Mouse (Mus musculus) limb, embryonic 15.5 days (tissue): ENCODE results near the gene Grk3. TPM values are rescaled to one million over a fixed set of nuclear protein-coding genes. Genes with fewer than 3 reads are reported as not detected.

Experiments
- ATAC-seq: fragments of 200-750 bp; cut with Nextera tagmentation; 2 replicates; pipeline ENCODE4 v1.8.0; 2017; ENCODE audit warnings: low read depth, moderate TSS enrichment; ENCODE audit not compliant: insufficient number of reproducible peaks, low FRiP score, low TSS enrichment
- H3K27ac ChIP-seq: fragments of 300-500 bp; sonication (generic); 2 replicates; pipeline ENCODE4 v1.5.1; 2015; ENCODE audit warnings: moderate library complexity, mild to moderate bottlenecking, inconsistent platforms
- H3K27me3 ChIP-seq: fragments of 300-500 bp; sonication (generic); 2 replicates; pipeline ENCODE4 v1.6.1; 2015; ENCODE audit warnings: inconsistent platforms
- H3K36me3 ChIP-seq: fragments of 300-500 bp; sonication (generic); 2 replicates; pipeline ENCODE4 v1.6.1; 2015; ENCODE audit warnings: inconsistent platforms
- H3K4me1 ChIP-seq: fragments of 300-500 bp; sonication (generic); 2 replicates; pipeline ENCODE4 v1.6.1; 2015; ENCODE audit warnings: inconsistent platforms
- H3K4me2 ChIP-seq: fragments of 300-500 bp; sonication (generic); 2 replicates; pipeline ENCODE4 v1.6.1; 2015; ENCODE audit warnings: mild to moderate bottlenecking, inconsistent platforms
- H3K4me3 ChIP-seq: fragments of 300-500 bp; sonication (generic); 2 replicates; pipeline ENCODE4 v1.5.1; 2015; ENCODE audit warnings: mild to moderate bottlenecking, inconsistent platforms
- H3K9ac ChIP-seq: fragments of 300-500 bp; sonication (generic); 2 replicates; pipeline ENCODE4 v1.6.1; 2015; ENCODE audit warnings: inconsistent platforms
- H3K9me3 ChIP-seq: fragments of 300-500 bp; sonication (generic); 2 replicates; pipeline ENCODE4 v1.6.1; 2016; ENCODE audit warnings: inconsistent platforms
- WGBS: fragments of 180-500 bp; shearing (Covaris S2); methylation state at CpG from one replicate; pipeline ENCODE4 v1.1.7; 2015; 5-methylcytosine and 5-hydroxymethylcytosine counted together
- polyA plus RNA-seq: library from polyadenylated mRNA; unstranded; fragments of >200 nt; fragmentation: Nextera tagmentation; extraction: Ambion mirVana; gene quantifications from 2 replicates; pipeline ENCODE4 v1.2.1, GENCODE M21; 2015

Gene Grk3
- polyA plus RNA-seq, 1 experiment from 2014 or later = 7.8 TPM

- WGBS = 80% methylated on average over 5 of the region's 5 CpGs
- Histone ChIP-seq H3K4me1 (peaks cover 16% of the 10 kb centered on the region), H3K9ac (no peak overlapping the region), H3K36me3 (0 out of 2 replicates have a peak, but pooled peaks cover 10% of the 10 kb centered on the region), H3K4me3 (no peak overlapping the region), H3K27me3 (no peaks in the 10 kb centered on the region), H3K4me2 (no peak overlapping the region), H3K27ac (no peak overlapping the region), H3K9me3 (no peaks in the 10 kb centered on the region)
- ATAC-seq = no peak
These were observed 83.7 kb downstream of the Grk3 start for GRCm38 (mm10) chr5:112931901-112932300.

GRCm38 (mm10) chr5:112928201-112928881 lies 87.2 kb downstream of the Grk3 start:
- H3K4me3 ChIP-seq = no peak overlapping the region
- no peak for ATAC-seq
- WGBS = 45% methylated on average over 10 of the region's 10 CpGs
- H3K27me3 ChIP-seq = no peaks in the 10 kb centered on the region
- H3K4me2 ChIP-seq = no peak overlapping the region
- H3K9ac ChIP-seq = no peak overlapping the region
- no peaks in the 10 kb centered on the region for H3K36me3 ChIP-seq
- H3K27ac ChIP-seq = no peak overlapping the region
- H3K9me3 ChIP-seq = no peaks in the 10 kb centered on the region
- H3K4me1 ChIP-seq = peaks cover 7% of the 10 kb centered on the region; the same call in 1 of the 2 replicates

DNA sequence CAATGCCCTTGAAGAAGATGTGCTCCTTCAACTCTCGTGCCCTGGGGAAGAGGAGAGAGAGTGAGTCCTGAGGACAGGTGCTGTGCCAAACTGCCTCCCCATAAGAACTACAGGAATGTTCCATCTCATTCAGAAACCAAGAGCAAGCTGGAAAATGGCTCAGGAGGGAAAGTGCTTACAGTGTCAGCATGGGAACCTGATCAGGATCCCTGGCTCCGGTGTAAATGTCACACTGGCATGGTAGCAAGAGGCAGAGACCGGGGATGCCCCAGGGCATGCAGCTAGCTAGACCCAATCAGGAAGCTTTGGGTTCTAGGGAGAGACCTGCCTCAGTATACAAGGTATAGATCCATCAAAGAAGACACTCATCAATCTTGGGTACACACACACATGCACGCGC lies 90.2 kb downstream of the Grk3 start:
- ATAC-seq = no peak
- H3K27ac ChIP-seq = no peak overlapping the region
- peaks cover 5% of the 10 kb centered on the region; the same call in 1 of the 2 replicates for H3K4me1 ChIP-seq
- H3K4me2 ChIP-seq = no peak overlapping the region
- H3K36me3 ChIP-seq = no peaks in the 10 kb centered on the region
- WGBS = 88% methylated on average over 5 of the region's 5 CpGs
- H3K9ac ChIP-seq = no peak overlapping the region
- no peaks in the 10 kb centered on the region for H3K27me3 ChIP-seq
- no peaks in the 10 kb centered on the region for H3K9me3 ChIP-seq
- no peak overlapping the region for H3K4me3 ChIP-seq

DNA sequence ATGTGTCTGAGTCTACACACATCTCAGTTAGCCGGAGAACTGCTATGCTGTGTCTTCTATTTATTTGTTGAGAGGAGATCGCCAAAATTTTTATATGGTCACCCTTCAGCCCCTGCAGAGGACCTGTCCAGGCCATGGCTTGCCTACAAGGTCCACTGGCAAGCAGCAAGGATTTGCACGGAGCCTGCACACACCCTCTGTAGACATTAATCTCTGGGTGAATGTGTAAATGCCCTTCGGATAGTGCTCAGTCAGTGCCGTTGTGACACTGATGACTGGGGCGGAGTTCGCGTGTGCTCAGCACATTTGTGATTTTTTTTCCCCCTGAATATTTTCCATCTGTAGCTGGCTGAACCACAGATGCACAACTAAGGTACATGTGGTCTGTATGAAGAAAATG lies 90.8 kb downstream of the Grk3 start:
- WGBS = 84% methylated on average over 8 of the region's 8 CpGs
- H3K9ac ChIP-seq = no peak overlapping the region
- no peak overlapping the region for H3K4me2 ChIP-seq
- 0 out of 2 replicates have a peak, but pooled peaks cover 3% of the 10 kb centered on the region for H3K36me3 ChIP-seq
- no peak overlapping the region for H3K4me3 ChIP-seq
- H3K27ac ChIP-seq = no peak overlapping the region
- no peak for ATAC-seq
- H3K27me3 ChIP-seq = no peaks in the 10 kb centered on the region
- H3K4me1 ChIP-seq = peaks cover 5% of the 10 kb centered on the region; the same call in 1 of the 2 replicates
- H3K9me3 ChIP-seq = no peaks in the 10 kb centered on the region

DNA sequence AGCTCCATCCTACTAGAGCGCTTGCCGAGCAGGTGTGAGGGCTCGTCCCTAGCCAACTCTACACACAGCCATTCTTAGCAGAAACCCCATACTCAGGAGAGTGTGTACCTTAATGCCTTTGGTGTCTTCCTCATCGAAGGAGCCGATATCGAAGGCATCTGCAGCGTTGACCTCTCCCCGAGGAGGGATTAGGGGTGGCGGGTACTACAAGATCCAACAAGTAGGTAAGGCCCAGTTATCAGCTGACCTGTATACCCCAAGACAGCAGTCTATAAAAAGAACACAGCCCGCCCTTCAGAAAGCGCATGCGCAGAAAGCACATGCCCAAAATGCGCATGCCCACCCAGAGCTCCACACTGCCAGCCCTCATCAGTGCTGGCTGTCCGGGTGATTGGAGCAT lies 91.8 kb downstream of the Grk3 start:
- H3K9ac ChIP-seq = no peak overlapping the region
- no peak overlapping the region for H3K27ac ChIP-seq
- H3K4me2 ChIP-seq = no peak overlapping the region
- 93% methylated on average over 14 of the region's 14 CpGs for WGBS
- no peaks in the 10 kb centered on the region for H3K27me3 ChIP-seq
- H3K36me3 ChIP-seq = 0 out of 2 replicates have a peak, but pooled peaks cover 7% of the 10 kb centered on the region
- H3K4me1 ChIP-seq = peaks cover 5% of the 10 kb centered on the region; the same call in 1 of the 2 replicates
- no peak for ATAC-seq
- no peaks in the 10 kb centered on the region for H3K9me3 ChIP-seq
- H3K4me3 ChIP-seq = no peak overlapping the region

GRCm38 (mm10) chr5:112921914-112922313 lies 93.7 kb downstream of the Grk3 start:
- H3K27ac ChIP-seq = no peak overlapping the region
- ATAC-seq = no peak
- H3K4me3 ChIP-seq = no peak overlapping the region
- no peak overlapping the region for H3K9ac ChIP-seq
- no peaks in the 10 kb centered on the region for H3K27me3 ChIP-seq
- no peak overlapping the region for H3K4me2 ChIP-seq
- 0 out of 2 replicates have a peak, but pooled peaks cover 7% of the 10 kb centered on the region for H3K36me3 ChIP-seq
- H3K9me3 ChIP-seq = no peaks in the 10 kb centered on the region
- no peaks in the 10 kb centered on the region for H3K4me1 ChIP-seq

- Histone ChIP-seq H3K27me3 (no peaks in the 10 kb centered on the region), H3K36me3 (0 out of 2 replicates have a peak, but pooled peaks cover 5% of the 10 kb centered on the region), H3K4me1 (no peaks in the 10 kb centered on the region), H3K9ac (no peak overlapping the region), H3K9me3 (no peaks in the 10 kb centered on the region), H3K27ac (no peak overlapping the region), H3K4me3 (no peak overlapping the region), H3K4me2 (no peak overlapping the region)
- ATAC-seq = no peak
- WGBS = 68% methylated on average over 5 of the region's 5 CpGs
These were observed 105.2 kb downstream of the Grk3 start for GRCm38 (mm10) chr5:112910381-112910780.

DNA sequence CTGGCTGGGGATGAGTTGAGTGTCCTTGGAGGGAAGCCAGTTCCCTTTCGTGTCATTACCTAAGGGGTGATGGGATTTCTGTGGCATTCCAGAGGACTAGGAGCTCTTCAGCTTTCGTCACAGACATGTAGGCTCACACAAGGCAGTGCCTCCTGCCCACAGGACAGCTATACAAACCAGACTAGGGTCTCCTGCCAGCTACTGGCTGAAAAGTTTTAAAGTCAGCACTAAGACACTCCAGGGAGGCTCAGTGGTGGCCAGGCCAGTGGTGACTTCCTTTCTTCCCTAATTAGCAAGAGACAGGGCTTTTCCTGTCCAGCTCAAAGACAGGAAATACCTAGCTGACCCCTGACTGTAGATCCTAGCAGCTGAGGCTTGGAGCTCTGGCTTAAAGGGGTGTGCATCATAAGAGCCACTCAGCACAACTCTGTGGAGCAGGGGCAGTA lies 107.4 kb downstream of the Grk3 start:
- Histone ChIP-seq H3K4me2 (no peak overlapping the region), H3K27ac (no peak overlapping the region), H3K36me3 (no peaks in the 10 kb centered on the region), H3K4me3 (no peak overlapping the region), H3K9me3 (no peaks in the 10 kb centered on the region), H3K4me1 (no peaks in the 10 kb centered on the region), H3K9ac (no peak overlapping the region), H3K27me3 (no peaks in the 10 kb centered on the region)
- WGBS = 23% methylated on average over 2 of the region's 2 CpGs
- no peak for ATAC-seq

GRCm38 (mm10) chr5:112907504-112907903 lies 108.1 kb downstream of the Grk3 start:
- H3K36me3 ChIP-seq = no peaks in the 10 kb centered on the region
- no peak overlapping the region for H3K9ac ChIP-seq
- H3K27ac ChIP-seq = no peak overlapping the region
- H3K27me3 ChIP-seq = no peaks in the 10 kb centered on the region
- no peaks in the 10 kb centered on the region for H3K4me1 ChIP-seq
- no peak overlapping the region for H3K4me3 ChIP-seq
- no peak overlapping the region for H3K4me2 ChIP-seq
- 53% methylated on average over 6 of the region's 6 CpGs for WGBS
- ATAC-seq = no peak
- H3K9me3 ChIP-seq = no peaks in the 10 kb centered on the region

DNA sequence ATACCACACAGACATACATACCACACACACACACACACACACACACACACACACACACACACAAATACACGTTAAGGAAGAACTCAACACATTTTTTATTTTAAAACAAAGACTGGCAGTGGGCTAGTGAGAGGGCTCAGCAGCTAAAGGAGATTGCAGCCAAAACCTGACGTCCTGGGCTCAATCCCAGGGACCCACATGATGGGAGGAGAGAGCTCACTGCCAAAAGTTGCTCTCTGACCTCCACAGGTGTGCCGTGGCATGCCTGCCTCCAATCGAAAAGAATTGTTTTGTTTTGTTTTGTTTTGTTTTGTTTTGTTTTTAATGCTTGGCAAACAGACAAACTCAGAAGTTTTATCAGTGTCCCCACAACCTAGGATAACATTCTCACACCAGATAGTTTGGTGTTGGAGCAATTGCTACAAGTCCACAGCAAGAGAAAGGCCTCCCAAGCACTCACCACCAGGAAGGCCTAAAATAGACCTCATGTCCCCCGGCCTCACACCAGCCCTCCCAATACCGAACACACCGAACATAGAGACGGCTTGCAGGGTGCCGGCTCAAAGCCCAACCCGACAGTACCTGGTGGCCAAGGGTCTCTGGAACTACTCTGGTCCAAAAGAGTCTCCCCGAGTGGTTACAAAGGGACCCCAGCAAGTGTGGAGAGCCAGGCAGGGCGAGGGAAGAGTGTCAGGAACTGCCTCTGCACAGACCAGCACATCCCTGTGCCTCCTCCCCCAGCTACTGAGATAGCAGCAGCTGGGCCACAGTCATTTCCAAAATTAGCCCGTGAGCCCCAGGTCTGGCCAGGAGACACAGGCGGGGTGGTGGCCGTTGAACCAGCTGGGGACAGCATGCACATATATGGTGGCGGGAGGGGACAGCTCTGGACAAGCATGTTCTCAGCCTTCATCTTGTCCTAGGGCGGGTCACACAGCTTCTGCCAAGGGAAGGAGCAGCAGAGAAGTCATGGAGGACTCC lies 119.6 kb downstream of the Grk3 start, which contains the start of gene Myo18b:
Gene Myo18b, minus strand, starts transcription at position 689 of the 981 bp plus-strand sequence.
- Histone ChIP-seq H3K9ac (no peak within 1 kb of the TSS), H3K27me3 (no peaks in the 10 kb centered on the region), H3K27ac (no peak within 1 kb of the TSS), H3K4me1 (no peaks in the 10 kb centered on the region), H3K36me3 (no peaks in the 10 kb centered on the region), H3K9me3 (no peaks in the 10 kb centered on the region; the same call in 1 of the 2 replicates), H3K4me3 (no peak within 1 kb of the TSS), H3K4me2 (no peak within 1 kb of the TSS)
- ATAC-seq = peak; percentile 50; the same call in 1 of the 2 replicates
- WGBS = 75% methylated on average over 17 of the region's 17 CpGs

- WGBS = 56% methylated on average over 5 of the region's 5 CpGs
- no peak overlapping the region for H3K4me2 ChIP-seq
These were observed 122.0 kb downstream of the Grk3 start for GRCm38 (mm10) chr5:112893462-112894060.

More at GRCm38 (mm10) chr5:112893462-112894060, 122.0 kb downstream of the Grk3 start:
- Histone ChIP-seq H3K36me3 (no peaks in the 10 kb centered on the region), H3K27ac (no peak overlapping the region), H3K27me3 (no peaks in the 10 kb centered on the region), H3K9ac (no peak overlapping the region), H3K4me3 (no peak overlapping the region), H3K4me1 (no peaks in the 10 kb centered on the region), H3K9me3 (no peaks in the 10 kb centered on the region; the same call in 1 of the 2 replicates)
- ATAC-seq = no peak
